Mouse (Mus musculus) liver, embryonic 12.5 days (tissue): ENCODE measurements at regions not wholly inside any gene's neighbourhood (a gene's known extent, or its start where the extent isn't known, plus 50 kb on each side); places are given as distances from the start of the nearest gene placed in this dataset.

Source experiments
- ATAC-seq: fragments of 200-750 bp; cut with Nextera tagmentation; 2 replicates; pipeline ENCODE4 v1.8.0; 2017; ENCODE audit warnings: moderate number of reproducible peaks, mild to moderate bottlenecking, moderate library complexity
- H3K27ac ChIP-seq: fragments of 300-500 bp; sonication (generic); 2 replicates; pipeline ENCODE4 v1.5.1; 2016; ENCODE audit warnings: mild to moderate bottlenecking
- H3K27me3 ChIP-seq: fragments of 300-500 bp; sonication (generic); replicated peaks from 2 replicates; pipeline ENCODE4 v1.6.1; 2016; ENCODE audit warnings: mild to moderate bottlenecking, moderate library complexity
- H3K36me3 ChIP-seq: fragments of 300-500 bp; sonication (generic); 2 replicates; pipeline ENCODE4 v1.6.1; 2016; ENCODE audit warnings: mild to moderate bottlenecking, moderate library complexity
- H3K4me1 ChIP-seq: fragments of 300-500 bp; sonication (generic); 2 replicates; pipeline ENCODE4 v1.6.1; 2016
- H3K4me2 ChIP-seq: fragments of 300-500 bp; sonication (generic); 2 replicates; pipeline ENCODE4 v1.6.1; 2016; ENCODE audit warnings: mild to moderate bottlenecking, moderate library complexity
- H3K4me3 ChIP-seq: fragments of 300-500 bp; sonication (generic); 2 replicates; pipeline ENCODE4 v1.5.1; 2016; ENCODE audit warnings: mild to moderate bottlenecking, moderate library complexity
- H3K9ac ChIP-seq: fragments of 300-500 bp; sonication (generic); 2 replicates; pipeline ENCODE4 v1.6.1; 2016; ENCODE audit warnings: mild to moderate bottlenecking, moderate library complexity
- H3K9me3 ChIP-seq: fragments of 300-500 bp; sonication (generic); replicated peaks from 2 replicates; pipeline ENCODE4 v1.6.1; 2016; ENCODE audit warnings: mild to moderate bottlenecking, moderate library complexity
- WGBS: fragments of 180-500 bp; shearing (Covaris S2); methylation state at CpG from one replicate; pipeline ENCODE4 v1.1.7; 2016; ENCODE audit not compliant: insufficient replicate concordance; 5-methylcytosine and 5-hydroxymethylcytosine counted together

DNA sequence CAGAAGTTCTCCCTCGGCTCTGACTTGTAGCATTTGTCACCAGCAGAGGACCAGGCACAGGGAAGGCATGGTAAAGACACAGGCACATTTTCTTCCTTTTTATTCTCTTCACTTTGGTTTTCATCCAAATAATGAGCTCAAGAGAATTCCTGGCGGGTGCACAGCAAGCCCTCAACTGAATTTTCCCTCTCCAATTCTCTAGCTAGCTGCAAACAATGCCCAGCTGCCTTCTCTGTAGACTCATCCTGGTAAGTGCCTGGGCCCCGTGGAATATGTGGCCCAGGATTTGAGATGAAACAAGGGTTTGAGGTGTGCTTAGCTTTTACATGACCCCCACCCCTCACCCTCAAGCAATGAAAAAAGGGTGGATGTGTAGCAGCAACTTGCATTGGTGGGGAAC is 90.4 kb downstream of the Otol1 start:
- no peak overlapping the region for H3K4me2 ChIP-seq
- H3K9ac ChIP-seq, result no peak overlapping the region
- no peaks in the 10 kb centered on the region for H3K36me3 ChIP-seq
- 45% methylated on average over 3 of the region's 3 CpGs for WGBS
- no peak for ATAC-seq
- no peaks in the 10 kb centered on the region for H3K4me1 ChIP-seq
- H3K27ac ChIP-seq, result no peak overlapping the region
- H3K27me3 ChIP-seq, result peaks cover 3% of the 10 kb centered on the region; the same call in 1 of the 2 replicates
- H3K4me3 ChIP-seq, result no peak overlapping the region
- H3K9me3 ChIP-seq, result no peaks in the 10 kb centered on the region

DNA sequence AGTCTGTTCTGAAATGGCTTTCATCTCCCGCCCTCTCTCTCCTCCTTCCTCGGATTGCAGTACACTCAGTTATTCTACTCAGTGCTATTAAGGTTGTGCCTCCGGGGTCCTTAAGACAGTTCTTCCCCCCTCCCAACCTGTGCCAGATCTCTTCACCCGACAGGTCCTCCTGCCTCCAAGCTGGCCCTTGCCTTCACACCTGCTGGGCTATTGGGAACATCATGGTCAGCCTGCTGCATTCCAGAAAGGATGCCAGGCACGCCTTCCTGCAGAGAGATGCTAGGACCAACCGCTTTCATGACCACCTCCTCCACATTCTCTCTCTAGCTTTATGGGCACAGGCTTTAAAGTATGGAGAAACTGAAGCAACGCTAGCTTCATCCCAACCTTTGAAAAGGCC is 94.7 kb downstream of the Otol1 start:
- no peaks in the 10 kb centered on the region for H3K9me3 ChIP-seq
- WGBS, result 49% methylated on average over 7 of the region's 7 CpGs
- no peak overlapping the region for H3K4me2 ChIP-seq
- no peak overlapping the region for H3K4me3 ChIP-seq
- no peak for ATAC-seq
- no peak overlapping the region for H3K9ac ChIP-seq
- no peaks in the 10 kb centered on the region for H3K36me3 ChIP-seq
- no peak overlapping the region for H3K27ac ChIP-seq
- no peaks in the 10 kb centered on the region for H3K4me1 ChIP-seq
- H3K27me3 ChIP-seq, result peaks cover 3% of the 10 kb centered on the region; the same call in 1 of the 2 replicates

DNA sequence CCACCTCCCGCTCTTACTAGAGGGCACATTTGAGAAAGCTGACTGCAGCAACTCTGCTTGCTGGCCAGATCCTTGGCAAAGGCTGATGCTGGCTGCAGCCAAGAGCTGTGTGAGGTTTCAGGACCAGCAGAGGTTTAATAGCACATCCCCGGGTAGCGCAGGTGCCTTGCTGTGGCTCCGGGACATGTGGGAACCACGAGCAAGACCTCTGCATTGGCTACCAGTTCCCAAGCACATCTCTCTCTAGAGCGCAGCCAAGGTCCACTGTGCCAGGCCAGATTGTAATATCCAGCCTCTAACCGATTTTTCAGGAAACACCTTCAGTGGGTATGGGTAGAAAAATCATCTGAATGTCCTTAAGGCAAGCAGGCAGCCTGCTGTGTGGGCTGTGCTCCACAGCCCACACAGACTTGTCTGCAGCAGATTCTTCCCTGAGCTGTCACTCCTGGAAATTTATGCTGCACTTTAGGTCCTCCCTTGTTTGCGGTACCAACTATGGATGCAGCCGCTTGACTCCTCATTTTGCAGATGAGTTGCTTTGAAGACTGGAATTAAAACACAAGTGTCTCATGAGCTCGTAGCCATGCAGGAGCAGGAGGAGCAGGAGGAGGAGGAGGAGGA is 95.3 kb downstream of the Otol1 start:
- Histone ChIP-seq H3K36me3 (no peaks in the 10 kb centered on the region), H3K4me2 (no peak overlapping the region), H3K9ac (no peak overlapping the region), H3K4me1 (no peaks in the 10 kb centered on the region), H3K27me3 (peaks cover 3% of the 10 kb centered on the region; the same call in 1 of the 2 replicates), H3K9me3 (no peaks in the 10 kb centered on the region), H3K27ac (no peak overlapping the region), H3K4me3 (no peak overlapping the region)
- no peak for ATAC-seq
- 65% methylated on average over 9 of the region's 10 CpGs for WGBS

DNA sequence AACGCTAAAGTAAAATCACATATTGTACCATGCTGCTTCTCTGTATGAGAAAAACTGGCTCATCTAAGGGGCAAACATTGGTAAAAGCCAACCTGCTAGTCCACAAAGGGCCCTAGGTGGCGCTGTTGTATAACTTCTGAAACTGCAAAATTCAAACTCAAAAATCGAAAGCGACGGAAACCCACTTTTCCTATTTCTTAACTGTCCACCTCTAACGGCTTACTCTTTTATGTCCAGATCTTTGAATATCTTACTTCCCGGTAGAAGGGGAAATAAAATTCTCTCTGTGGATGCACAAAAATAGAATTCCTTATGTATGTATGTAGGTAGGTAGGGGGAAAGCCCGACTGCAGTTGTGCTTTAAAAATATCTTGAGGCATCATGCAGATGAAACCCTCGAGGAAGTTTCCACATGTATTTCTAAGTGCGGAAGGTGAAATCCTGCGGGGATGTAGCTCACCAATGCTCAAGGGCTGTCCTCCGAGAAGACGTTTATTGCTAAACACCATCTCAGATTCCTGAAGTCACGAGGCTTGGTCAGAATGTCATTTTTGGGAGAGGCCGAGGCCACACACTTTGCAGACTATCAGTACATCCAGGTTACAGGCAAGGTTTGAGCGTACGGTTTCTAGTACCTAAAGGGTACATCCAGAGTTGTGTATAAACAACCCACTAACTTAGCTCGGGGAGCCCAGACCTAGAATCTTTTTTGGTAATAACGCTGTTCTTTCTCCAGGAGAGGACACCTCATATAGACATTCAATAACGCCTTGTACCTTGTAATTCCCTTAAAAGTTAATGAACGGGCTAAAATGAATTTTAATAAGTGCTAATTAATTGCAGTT is 96.8 kb downstream of the Otol1 start:
- H3K4me1 ChIP-seq, result no peaks in the 10 kb centered on the region
- H3K9ac ChIP-seq, result peak overlapping the region; percentile 37
- peaks cover 3% of the 10 kb centered on the region; the same call in 1 of the 2 replicates for H3K27me3 ChIP-seq
- WGBS, result 5% methylated on average over 21 of the region's 21 CpGs
- H3K4me2 ChIP-seq, result peak overlapping the region; percentile 69
- no peak for ATAC-seq
- peak overlapping the region; percentile 49 for H3K4me3 ChIP-seq
- H3K36me3 ChIP-seq, result no peaks in the 10 kb centered on the region
- H3K27ac ChIP-seq, result no peak overlapping the region
- no peaks in the 10 kb centered on the region for H3K9me3 ChIP-seq

GRCm38 (mm10) chr3:70104828-70105399 is 97.5 kb downstream of the Otol1 start:
- ATAC-seq, result no peak
- Histone ChIP-seq H3K36me3 (no peaks in the 10 kb centered on the region), H3K27me3 (peaks cover 3% of the 10 kb centered on the region; the same call in 1 of the 2 replicates), H3K9ac (no peak overlapping the region; the same call in 1 of the 2 replicates), H3K4me3 (peak overlapping the region; percentile 49), H3K9me3 (no peaks in the 10 kb centered on the region), H3K4me2 (peak overlapping the region; percentile 69), H3K4me1 (no peaks in the 10 kb centered on the region), H3K27ac (no peak overlapping the region)
- WGBS, result 9% methylated on average over 7 of the region's 7 CpGs

GRCm38 (mm10) chr3:70105561-70105960 is 98.1 kb downstream of the Otol1 start:
- Histone ChIP-seq H3K4me3 (no peak overlapping the region), H3K27ac (no peak overlapping the region), H3K9me3 (no peaks in the 10 kb centered on the region), H3K4me2 (no peak overlapping the region), H3K4me1 (no peaks in the 10 kb centered on the region), H3K36me3 (no peaks in the 10 kb centered on the region), H3K27me3 (peaks cover 3% of the 10 kb centered on the region; the same call in 1 of the 2 replicates), H3K9ac (no peak overlapping the region)
- 74% methylated on average over 1 of the region's 1 CpGs for WGBS
- ATAC-seq, result no peak

DNA sequence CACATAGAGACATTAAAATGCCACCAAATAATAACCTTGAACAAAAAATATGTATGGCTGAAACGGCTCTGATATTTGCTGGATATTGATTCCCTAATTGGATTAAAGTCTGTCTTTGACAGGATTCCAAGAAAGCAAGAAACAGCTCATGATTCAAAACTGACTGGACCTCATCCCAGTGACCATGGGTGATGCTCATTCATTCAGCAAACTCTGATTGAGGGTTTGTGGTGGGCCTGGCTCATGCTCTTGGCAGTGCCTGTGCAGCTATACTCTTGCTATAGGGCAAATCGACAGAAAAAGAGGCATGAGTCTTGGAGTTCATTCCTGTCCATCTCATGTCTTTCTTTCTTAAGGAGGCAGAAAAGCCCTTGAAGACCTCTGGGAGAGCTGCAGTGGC is 98.7 kb downstream of the Otol1 start:
- no peaks in the 10 kb centered on the region for H3K9me3 ChIP-seq
- no peak overlapping the region for H3K27ac ChIP-seq
- peaks cover 3% of the 10 kb centered on the region; the same call in 1 of the 2 replicates for H3K27me3 ChIP-seq
- H3K4me3 ChIP-seq, result no peak overlapping the region
- WGBS, result 71% methylated on average over 2 of the region's 2 CpGs
- ATAC-seq, result no peak
- H3K9ac ChIP-seq, result no peak overlapping the region
- H3K4me2 ChIP-seq, result no peak overlapping the region
- no peaks in the 10 kb centered on the region for H3K4me1 ChIP-seq
- H3K36me3 ChIP-seq, result no peaks in the 10 kb centered on the region

DNA sequence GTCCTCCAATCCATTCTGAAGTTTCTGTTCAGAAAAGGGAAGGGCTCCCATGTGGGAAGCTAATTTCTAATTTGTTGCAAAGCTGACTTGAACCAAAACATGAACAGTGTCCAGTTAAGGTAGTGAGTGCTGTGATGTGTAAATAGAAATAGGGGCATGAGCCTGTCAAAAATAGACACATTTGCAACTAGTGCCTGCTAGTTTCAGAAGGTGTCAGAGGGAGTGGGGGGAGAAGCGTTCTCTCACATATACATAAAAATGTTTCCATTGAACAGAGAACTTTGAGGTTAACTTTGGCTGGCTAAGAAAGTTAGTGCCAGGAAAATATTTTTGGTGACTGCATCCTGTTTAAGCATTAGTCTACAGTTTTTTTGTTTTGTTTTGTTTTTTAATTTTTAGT is 118.8 kb downstream of the Otol1 start:
- ATAC-seq, result no peak
- H3K36me3 ChIP-seq, result no peaks in the 10 kb centered on the region
- no peak overlapping the region for H3K9ac ChIP-seq
- H3K4me2 ChIP-seq, result no peak overlapping the region
- no peaks in the 10 kb centered on the region for H3K4me1 ChIP-seq
- no peaks in the 10 kb centered on the region for H3K27me3 ChIP-seq
- no peaks in the 10 kb centered on the region for H3K9me3 ChIP-seq
- WGBS, result 74% methylated on average over 1 of the region's 1 CpGs
- no peak overlapping the region for H3K4me3 ChIP-seq
- no peak overlapping the region for H3K27ac ChIP-seq

DNA sequence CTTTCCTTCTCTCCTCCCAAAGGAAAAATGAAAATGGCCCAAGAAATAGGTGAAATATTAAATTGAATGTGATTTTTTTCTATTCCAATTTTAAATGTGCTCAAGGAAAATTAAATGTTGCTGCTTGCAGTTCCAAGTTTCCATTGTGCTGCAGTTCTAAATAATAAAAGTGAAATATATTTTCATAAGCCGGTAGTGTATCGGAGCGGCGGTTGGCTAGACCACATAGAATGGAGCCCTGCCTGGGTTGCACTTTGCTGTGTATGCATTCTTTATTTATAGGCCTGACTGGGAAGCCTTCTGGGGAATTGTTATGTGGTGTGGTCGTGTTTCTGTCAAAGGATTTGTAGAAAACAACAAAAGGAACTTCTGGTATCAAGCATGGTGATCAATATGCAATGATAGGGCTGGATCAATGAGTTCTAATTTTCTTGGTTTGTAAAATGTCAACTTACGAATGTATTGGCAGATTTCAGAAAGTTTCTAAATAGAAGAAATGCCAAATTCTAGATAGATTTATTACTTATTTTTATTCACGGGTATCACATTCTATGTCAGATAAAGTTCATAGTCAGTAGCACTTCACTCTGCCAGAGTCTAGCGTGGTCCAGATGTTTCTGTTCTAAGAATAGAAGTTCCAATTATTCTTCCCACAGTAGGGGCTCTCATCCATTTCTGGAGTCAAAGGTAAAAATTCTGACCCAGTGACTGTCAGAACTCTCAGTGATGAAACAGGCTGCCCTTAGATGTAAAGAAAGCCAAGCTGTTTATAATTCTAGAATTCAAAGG is 123.0 kb downstream of the Otol1 start:
- ATAC-seq, result no peak

GRCm38 (mm10) chr3:70134963-70135362 is 127.5 kb downstream of the Otol1 start:
- Histone ChIP-seq H3K9me3 (no peaks in the 10 kb centered on the region), H3K4me3 (no peak overlapping the region), H3K27me3 (no peaks in the 10 kb centered on the region), H3K4me1 (no peaks in the 10 kb centered on the region), H3K27ac (no peak overlapping the region), H3K36me3 (no peaks in the 10 kb centered on the region), H3K4me2 (no peak overlapping the region), H3K9ac (no peak overlapping the region)
- no peak for ATAC-seq
- WGBS, result 46% methylated on average over 2 of the region's 2 CpGs

More for the DNA sequence above, 123.0 kb downstream of the Otol1 start:
- H3K9ac ChIP-seq, result no peak overlapping the region
- no peak overlapping the region for H3K4me3 ChIP-seq
- H3K27me3 ChIP-seq, result no peaks in the 10 kb centered on the region
- no peaks in the 10 kb centered on the region for H3K9me3 ChIP-seq
- WGBS, result 73% methylated on average over 8 of the region's 8 CpGs
- no peaks in the 10 kb centered on the region for H3K36me3 ChIP-seq
- H3K4me1 ChIP-seq, result no peaks in the 10 kb centered on the region
- no peak overlapping the region for H3K27ac ChIP-seq
- H3K4me2 ChIP-seq, result no peak overlapping the region

- Histone ChIP-seq H3K4me1 (no peaks in the 10 kb centered on the region), H3K4me3 (no peak overlapping the region), H3K4me2 (no peak overlapping the region), H3K9me3 (no peaks in the 10 kb centered on the region), H3K27me3 (no peaks in the 10 kb centered on the region), H3K27ac (no peak overlapping the region), H3K36me3 (no peaks in the 10 kb centered on the region), H3K9ac (no peak overlapping the region)
- WGBS, result 67% methylated on average over 2 of the region's 2 CpGs
- no peak for ATAC-seq
These were observed 131.1 kb downstream of the Otol1 start for GRCm38 (mm10) chr3:70138488-70138887.
